25 mouse cellular contexts compared by ENCODE assay signal in genomic region chr1:80167706-80168105, GRCm38 (mm10). TPM values are rescaled to one million over a fixed set of nuclear protein-coding genes. Genes with fewer than 3 reads are reported as not detected.
DNase-seq lines count a peak whose midpoint lies in the region; ATAC-seq and TF ChIP-seq lines count a peak whose summit lies in the region.
"Had no signal": no experiment of that assay in that cellular context is flagged by ENCODE, and none has a peak within 500 bp of the region (broad histone marks: within the 10 kb centered on the region; RNA-seq: fewer than 3 reads in every experiment).

No protein-coding gene starts in this region.

- H3K4me3 ChIP-seq in bone marrow, adult 2 months (replicated peaks; ENCODE audit: control insufficient read depth, low read depth, low read length) = peak overlapping the region; percentile 44
- H3K4me3 ChIP-seq: embryonic facial prominence, embryonic 10.5 days; embryonic facial prominence, embryonic 13.5 days; erythroblast, embryonic 14.5 days; forebrain, embryonic 12.5 days; forebrain, embryonic 15.5 days; heart, adult 2 months; hindbrain, embryonic 10.5 days had no signal

- TF ChIP-seq POLR2A in bone marrow, adult 2 months (IDR thresholded peaks at IDR 0.05; ENCODE audit: borderline replicate concordance, control insufficient read depth, low read depth, low read length) = no peak

- H3K27ac ChIP-seq in bone marrow, adult 2 months (ENCODE audit: control insufficient read depth, insufficient read depth, low read depth, low read length, poor library complexity) = peak overlapping the region; percentile 12; the same call in 1 of the 2 replicates
- H3K27ac ChIP-seq: embryonic facial prominence, embryonic 10.5 days; embryonic facial prominence, embryonic 13.5 days; forebrain, embryonic 12.5 days; forebrain, embryonic 15.5 days; heart, adult 2 months; hindbrain, embryonic 10.5 days; hindbrain, embryonic 14.5 days; hindbrain, postnatal 0 days had no signal

- WGBS in bone marrow, adult 2 months = 7% methylated on average over 5 of the region's 5 CpGs

- H3K4me1 ChIP-seq in bone marrow, adult 2 months (ENCODE audit: control insufficient read depth, insufficient read depth, low read length) = no peaks in the 10 kb centered on the region
- H3K4me1 ChIP-seq: embryonic facial prominence, embryonic 10.5 days; embryonic facial prominence, embryonic 13.5 days; forebrain, embryonic 12.5 days; forebrain, embryonic 15.5 days; hindbrain, embryonic 10.5 days had no signal

- DNase-seq in spleen, postnatal 36 days (ENCODE audit: low spot score in 2 of 2) = no peak
- DNase-seq in liver = no peak
- no peak for DNase-seq in embryo, embryonic 11 days
- DNase-seq: adrenal gland, postnatal 14 days; cerebellum, adult 11-12 months; cerebellum, adult 8-10 months; cerebellum, postnatal 10 days; cerebellum, postnatal 36 days; gastrocnemius, postnatal 25 days; heart, adult 2 months had no signal

- ATAC-seq in hematopoietic stem cell, adult 5-6 weeks (replicated peaks in 1 of 2; ENCODE audit: insufficient read depth in 1 of 2, low FRiP score in 2 of 2, low TSS enrichment in 1 of 2, low read depth in 1 of 2, poor library complexity in 2 of 2, severe bottlenecking in 2 of 2) = peak; percentile 58 to 75
- ATAC-seq in megakaryocyte progenitor cell, adult 5-6 weeks (replicated peaks; ENCODE audit: poor library complexity) = peak; percentile 80
- ATAC-seq: forebrain, embryonic 15.5 days; hindbrain, postnatal 0 days; inflammation-experienced regulatory T-cells, adult 6 months; intestine, embryonic 16.5 days; Patski had no signal

- no peak for TF ChIP-seq CTCF in bone marrow, adult 2 months (IDR thresholded peaks at IDR 0.05; ENCODE audit: control insufficient read depth, insufficient read depth, low read length)

RNA-seq across cellular contexts. Expression of gene Fam124b, which starts 50.6 kb away (rescaled TPM):
- not detected in 2 replicates for polyA plus RNA-seq in bone marrow, adult 2 months (2011; ENCODE audit: insufficient read depth, insufficient read length, low replicate concordance, missing spikeins)
- 0.31 TPM in 1 of 2 replicates, not detected in the other for total RNA-seq in hematopoietic stem cell, adult 5-6 weeks (2017)
- not detected in 2 replicates for total RNA-seq in megakaryocyte progenitor cell, adult 5-6 weeks (2015)
- not detected in 2 replicates for total RNA-seq in megakaryocyte progenitor cell, adult 5-6 weeks (2017)
- polyA plus RNA-seq: erythroblast, embryonic 14.5 days; G1E; Patski had no signal
